Mouse (Mus musculus) layer of hippocampus, adult 8-10 months (tissue): ENCODE measurements around the gene Wasl. TPM values are rescaled to one million over a fixed set of nuclear protein-coding genes. Genes with fewer than 3 reads are reported as not detected.
A peak's percentile ranks its signal among the peaks of the same experiment; 100 is the strongest.

ENCODE experiments used
- DNase-seq, 2 experiments: peaks; one replicate each; pipeline ENCODE4 v3.0.0; 2022; ENCODE audit warnings: low spot score in 2 of 2
- total RNA-seq, 4 experiments: library from RNA; stranded (reverse); gene quantifications; 2 replicates each; pipeline ENCODE4 v1.2.4; 2022

Wasl gene
- total RNA-seq, 4 experiments from 2014 or later = 112 to 126 (median 122) TPM

GRCm38 (mm10) chr6:24605631-24606030, 59.2 kb downstream of the Wasl start:
- DNase-seq = no peak

GRCm38 (mm10) chr6:24604289-24604688, 60.5 kb downstream of the Wasl start:
- no peak for DNase-seq

- DNase-seq = no peak
Observed at GRCm38 (mm10) chr6:24602993-24603392, 61.8 kb downstream of the Wasl start.

- DNase-seq = no peak
Observed at GRCm38 (mm10) chr6:24602351-24602750, 62.5 kb downstream of the Wasl start.

GRCm38 (mm10) chr6:24601668-24602067, 63.1 kb downstream of the Wasl start:
- no peak for DNase-seq

- no peak for DNase-seq
Observed at GRCm38 (mm10) chr6:24600726-24601125, 64.1 kb downstream of the Wasl start.

- no peak for DNase-seq
Observed at GRCm38 (mm10) chr6:24600134-24600533, 64.7 kb downstream of the Wasl start.

- DNase-seq = no peak
Observed at GRCm38 (mm10) chr6:24599639-24600038, 65.2 kb downstream of the Wasl start.

- no peak for DNase-seq
Observed at GRCm38 (mm10) chr6:24599179-24599578, 65.6 kb downstream of the Wasl start.

- no peak for DNase-seq
Observed at GRCm38 (mm10) chr6:24597500-24597899, 67.3 kb downstream of the Wasl start, which contains the start of gene Lmod2. Gene Lmod2, plus strand, starts transcription at chr6:24597762.

GRCm38 (mm10) chr6:24591525-24592218, 73.1 kb downstream of the Wasl start:
- DNase-seq = no peak

GRCm38 (mm10) chr6:24590282-24590681, 74.5 kb downstream of the Wasl start:
- DNase-seq = no peak

- peak in 1 of 2 experiments; percentile 7 for DNase-seq
Observed at GRCm38 (mm10) chr6:24586885-24587284, 77.9 kb downstream of the Wasl start.

GRCm38 (mm10) chr6:24585431-24586310, 79.1 kb downstream of the Wasl start:
- no peak for DNase-seq

- no peak for DNase-seq
Observed at GRCm38 (mm10) chr6:24583456-24583855, 81.4 kb downstream of the Wasl start.

- DNase-seq = no peak
Observed at GRCm38 (mm10) chr6:24573319-24573718, 91.5 kb downstream of the Wasl start.

- DNase-seq = no peak
Observed at GRCm38 (mm10) chr6:24572431-24572830, 92.4 kb downstream of the Wasl start.

GRCm38 (mm10) chr6:24571126-24571525, 93.7 kb downstream of the Wasl start:
- DNase-seq = no peak

GRCm38 (mm10) chr6:24570278-24570677, 94.5 kb downstream of the Wasl start:
- no peak for DNase-seq

GRCm38 (mm10) chr6:24569711-24570110, 95.1 kb downstream of the Wasl start:
- DNase-seq = no peak

- DNase-seq = no peak
Observed at GRCm38 (mm10) chr6:24568963-24569362, 95.8 kb downstream of the Wasl start.

- no peak for DNase-seq
Observed at GRCm38 (mm10) chr6:24564886-24565285, 99.9 kb downstream of the Wasl start.
